Mouse (Mus musculus) midbrain, embryonic 14.5 days (tissue): ENCODE data around the gene Pold1. TPM values are rescaled to one million over a fixed set of nuclear protein-coding genes. Genes with fewer than 3 reads are reported as not detected.

ENCODE experiments used
- ATAC-seq: fragments of 200-750 bp; cut with Nextera tagmentation; 2 replicates; pipeline ENCODE4 v1.8.0; 2017; ENCODE audit warnings: moderate number of reproducible peaks, moderate library complexity; ENCODE audit not compliant: low FRiP score, low TSS enrichment
- DNase-seq: peaks from one replicate; pipeline ENCODE4 v3.0.0-alpha.2; 2015
- H3K27ac ChIP-seq: fragments of 300-500 bp; sonication (generic); replicated peaks from 2 replicates; pipeline ENCODE4 v1.5.1; 2014; ENCODE audit warnings: mild to moderate bottlenecking, low read depth, low read length, moderate library complexity
- H3K27me3 ChIP-seq: fragments of 300-500 bp; sonication (generic); 2 replicates; pipeline ENCODE4 v1.6.1; 2014; ENCODE audit warnings: low read length, control low read depth, mixed read lengths; ENCODE audit not compliant: control insufficient read depth, insufficient read depth
- H3K36me3 ChIP-seq: fragments of 300-500 bp; sonication (generic); 2 replicates; pipeline ENCODE4 v1.6.1; 2014; ENCODE audit warnings: low read length, control low read depth; ENCODE audit not compliant: control insufficient read depth, insufficient read depth
- H3K4me1 ChIP-seq: fragments of 300-500 bp; sonication (generic); 2 replicates; pipeline ENCODE4 v1.6.1; 2014; ENCODE audit warnings: mild to moderate bottlenecking, antibody characterized with exemption, low read length, control low read depth; ENCODE audit not compliant: control insufficient read depth, insufficient read depth
- H3K4me2 ChIP-seq: fragments of 300-500 bp; sonication (generic); 2 replicates; pipeline ENCODE4 v1.6.1; 2014; ENCODE audit warnings: mild to moderate bottlenecking, low read length, moderate library complexity
- H3K4me3 ChIP-seq: fragments of 300-500 bp; sonication (generic); replicated peaks from 2 replicates; pipeline ENCODE4 v1.5.1; 2014; ENCODE audit warnings: low read depth, low read length
- H3K9ac ChIP-seq: fragments of 300-500 bp; sonication (generic); replicated peaks from 2 replicates; pipeline ENCODE4 v1.6.1; 2014; ENCODE audit warnings: mild to moderate bottlenecking, low read length, moderate library complexity
- H3K9me3 ChIP-seq: fragments of 300-500 bp; sonication (generic); 2 replicates; pipeline ENCODE4 v1.6.1; 2016; ENCODE audit warnings: low read length, control low read depth, mixed read lengths; ENCODE audit not compliant: control insufficient read depth
- WGBS: fragments of 180-500 bp; shearing (Covaris S2); extraction: QIAGEN DNeasy Blood & Tissue Kit; methylation state at CpG from one replicate; pipeline ENCODE4 v1.1.7; 2014; 5-methylcytosine and 5-hydroxymethylcytosine counted together
- polyA plus RNA-seq: library from polyadenylated mRNA; unstranded; fragments of >200 nt; fragmentation: Nextera tagmentation; extraction: Ambion mirVana; gene quantifications from 2 replicates; pipeline ENCODE4 v1.2.1, GENCODE M21; 2014

Gene Pold1
- polyA plus RNA-seq, 1 experiment from 2014 or later = 19.5 TPM

DNA sequence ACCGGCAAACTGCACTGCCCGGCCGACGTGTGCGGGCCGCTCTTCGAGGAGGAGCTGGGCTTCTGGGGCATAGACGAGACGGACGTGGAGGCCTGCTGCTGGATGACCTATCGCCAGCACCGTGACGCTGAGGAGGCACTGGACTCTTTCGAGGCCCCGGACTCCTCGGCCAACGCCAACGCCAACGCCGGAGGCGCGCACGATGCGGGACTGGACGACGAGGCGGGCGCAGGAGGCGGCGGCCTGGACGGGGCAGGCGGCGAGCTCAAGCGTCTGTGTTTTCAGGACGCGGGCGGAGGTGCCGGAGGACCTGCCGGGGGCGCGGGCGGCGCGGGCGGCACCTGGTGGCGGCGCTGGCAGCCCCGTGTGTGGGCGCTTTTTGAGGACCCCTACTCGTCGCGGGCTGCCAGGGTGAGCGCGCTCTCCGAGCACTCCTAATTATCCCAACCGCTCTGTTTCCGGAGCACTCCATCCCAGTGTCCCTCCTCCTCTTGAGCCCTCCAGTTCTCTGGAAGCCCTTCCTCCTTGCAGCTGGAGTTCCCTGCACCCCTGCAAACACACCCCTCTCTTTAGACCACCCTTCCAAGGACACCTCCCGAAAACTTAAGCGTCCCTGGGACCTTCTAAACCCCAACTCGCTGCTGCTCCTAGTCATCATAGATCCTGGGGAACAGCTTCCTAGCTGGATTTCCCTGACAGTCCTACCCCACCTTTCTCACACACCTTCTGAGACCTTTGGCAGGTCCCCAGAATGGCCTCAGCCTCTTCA, 42.9 kb upstream of the Pold1 start:
- ATAC-seq (no peak), DNase-seq (peak; percentile 48)
- H3K4me3 ChIP-seq = peak overlapping the region; percentile 66
- peak overlapping the region; percentile 96 for H3K4me2 ChIP-seq
- WGBS = under 1% methylated on average over 54 of the region's 60 CpGs
- H3K36me3 ChIP-seq = peaks cover 4% of the 10 kb centered on the region; the same call in 1 of the 2 replicates
- H3K27ac ChIP-seq = peak overlapping the region; percentile 66; the same call in 1 of the 2 replicates
- no peaks in the 10 kb centered on the region for H3K9me3 ChIP-seq
- H3K9ac ChIP-seq = peak overlapping the region; percentile 66
- peaks cover 21% of the 10 kb centered on the region for H3K27me3 ChIP-seq
- H3K4me1 ChIP-seq = peaks cover 50% of the 10 kb centered on the region

GRCm38 (mm10) chr7:44590402-44591347, 42.0 kb upstream of the Pold1 start, which contains the start of gene Kcnc3:
Kcnc3 (plus strand) TSS chr7:44590664.
- Histone ChIP-seq H3K27me3 (peaks cover 21% of the 10 kb centered on the region), H3K9ac (peak within 1 kb of the TSS; percentile 66), H3K4me1 (peaks cover 50% of the 10 kb centered on the region), H3K36me3 (no peaks in the 10 kb centered on the region), H3K4me2 (peak within 1 kb of the TSS; percentile 96), H3K4me3 (peak within 1 kb of the TSS; percentile 66), H3K9me3 (no peaks in the 10 kb centered on the region), H3K27ac (peak within 1 kb of the TSS; percentile 66)
- ATAC-seq (peak; percentile 92), DNase-seq (peak; percentile 96)
- under 1% methylated on average over 80 of the region's 80 CpGs for WGBS

GRCm38 (mm10) chr7:44589946-44590345, 41.3 kb upstream of the Pold1 start:
- peaks cover 21% of the 10 kb centered on the region for H3K27me3 ChIP-seq
- no peak overlapping the region for H3K27ac ChIP-seq
- H3K4me2 ChIP-seq = peak overlapping the region; percentile 96
- ATAC-seq (no peak), DNase-seq (peak; percentile 45)
- WGBS = 3% methylated on average over 13 of the region's 13 CpGs
- no peaks in the 10 kb centered on the region for H3K9me3 ChIP-seq
- H3K4me3 ChIP-seq = peak overlapping the region; percentile 66
- H3K9ac ChIP-seq = no peak overlapping the region; the same call in 1 of the 2 replicates
- H3K4me1 ChIP-seq = peaks cover 50% of the 10 kb centered on the region
- no peaks in the 10 kb centered on the region for H3K36me3 ChIP-seq

GRCm38 (mm10) chr7:44589149-44589548, 40.5 kb upstream of the Pold1 start:
- under 1% methylated on average over 33 of the region's 33 CpGs for WGBS
- Histone ChIP-seq H3K27ac (peak overlapping the region; percentile 41; the same call in 1 of the 2 replicates), H3K9me3 (no peaks in the 10 kb centered on the region), H3K27me3 (peaks cover 21% of the 10 kb centered on the region), H3K36me3 (no peaks in the 10 kb centered on the region), H3K4me2 (peak overlapping the region; percentile 96), H3K4me3 (peak overlapping the region; percentile 66), H3K9ac (peak overlapping the region; percentile 57), H3K4me1 (peaks cover 50% of the 10 kb centered on the region)
- ATAC-seq (no peak), DNase-seq (peak; percentile 90)

DNA sequence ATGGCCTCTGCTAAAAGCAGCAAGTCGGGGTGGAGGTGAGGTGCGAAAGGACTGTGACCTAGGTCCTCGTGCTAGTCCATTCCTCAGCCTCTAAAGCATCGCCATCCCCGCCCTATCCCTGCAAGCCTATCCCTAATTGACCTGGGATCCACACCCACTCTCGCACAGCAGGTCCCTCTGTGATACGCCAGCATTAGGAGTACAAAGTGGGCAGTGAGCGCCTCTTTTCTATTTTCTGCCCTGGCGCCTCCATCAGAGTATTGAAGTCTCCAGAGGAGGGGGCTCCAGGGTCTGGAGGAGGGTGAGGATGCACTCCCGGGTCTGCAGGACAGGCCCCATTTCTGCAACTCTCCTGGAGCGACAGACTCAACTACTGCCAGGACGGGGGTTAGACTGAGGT, 39.7 kb upstream of the Pold1 start:
- Histone ChIP-seq H3K4me2 (peak overlapping the region; percentile 96), H3K9me3 (no peaks in the 10 kb centered on the region), H3K27ac (peak overlapping the region; percentile 41; the same call in 1 of the 2 replicates), H3K27me3 (peaks cover 20% of the 10 kb centered on the region), H3K4me3 (peak overlapping the region; percentile 66), H3K36me3 (no peaks in the 10 kb centered on the region), H3K4me1 (peaks cover 46% of the 10 kb centered on the region), H3K9ac (peak overlapping the region; percentile 57)
- 10% methylated on average over 12 of the region's 12 CpGs for WGBS
- ATAC-seq (no peak), DNase-seq (peak; percentile 13)

GRCm38 (mm10) chr7:44587676-44588075, 39.0 kb upstream of the Pold1 start:
- DNase-seq (no peak), ATAC-seq (no peak)
- H3K9ac ChIP-seq = no peak overlapping the region; the same call in 1 of the 2 replicates
- peaks cover 39% of the 10 kb centered on the region for H3K4me1 ChIP-seq
- no peaks in the 10 kb centered on the region for H3K36me3 ChIP-seq
- 36% methylated on average over 6 of the region's 6 CpGs for WGBS
- peak overlapping the region; percentile 42 for H3K4me3 ChIP-seq
- H3K4me2 ChIP-seq = peak overlapping the region; percentile 96
- no peak overlapping the region for H3K27ac ChIP-seq
- no peaks in the 10 kb centered on the region for H3K9me3 ChIP-seq
- H3K27me3 ChIP-seq = peaks cover 14% of the 10 kb centered on the region

DNA sequence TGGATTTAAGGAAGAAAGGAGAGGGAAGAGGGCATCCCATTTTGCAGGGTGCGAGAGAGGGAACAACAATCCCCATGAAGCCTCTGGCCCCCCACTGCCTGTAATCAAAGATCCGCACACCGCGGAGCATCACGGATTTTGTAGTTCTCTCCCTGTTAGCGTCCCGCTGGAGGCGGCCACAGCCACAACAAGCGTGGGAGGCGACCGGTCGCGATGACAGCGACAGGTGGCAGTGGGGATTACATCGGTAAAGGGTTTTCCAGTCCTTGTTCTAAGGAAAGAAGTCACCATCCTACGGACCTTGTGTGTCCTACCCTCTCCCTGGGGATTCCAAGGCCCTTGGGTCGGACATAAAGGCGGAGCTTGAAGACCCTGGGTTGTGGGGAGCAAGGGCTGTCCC, 38.3 kb upstream of the Pold1 start:
- peak overlapping the region; percentile 57 for H3K9ac ChIP-seq

DNA sequence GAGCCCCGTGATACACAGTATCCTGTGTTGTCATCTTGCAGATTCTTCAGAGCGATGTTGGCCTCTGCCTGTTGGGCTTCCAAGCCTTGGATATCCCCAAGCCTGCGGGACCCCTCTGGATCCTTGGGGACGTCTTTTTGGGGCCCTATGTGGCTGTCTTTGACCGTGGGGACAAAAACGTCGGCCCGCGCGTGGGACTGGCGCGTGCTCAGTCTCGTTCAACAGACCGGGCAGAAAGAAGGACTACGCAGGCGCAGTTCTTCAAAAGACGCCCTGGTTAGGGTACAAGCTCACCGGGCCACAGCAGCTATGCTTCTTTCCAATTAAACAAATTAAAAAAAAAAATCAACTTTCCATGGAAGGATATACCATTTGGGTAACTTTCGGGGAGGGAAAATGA, 37.9 kb upstream of the Pold1 start:
- Histone ChIP-seq H3K27ac (peak overlapping the region; percentile 65), H3K27me3 (peaks cover 3% of the 10 kb centered on the region; the same call in 1 of the 2 replicates), H3K4me3 (peak overlapping the region; percentile 42), H3K9ac (peak overlapping the region; percentile 57), H3K36me3 (no peaks in the 10 kb centered on the region), H3K4me2 (peak overlapping the region; percentile 96), H3K4me1 (peaks cover 28% of the 10 kb centered on the region), H3K9me3 (no peaks in the 10 kb centered on the region)
- peak; percentile 88 for DNase-seq
- no peak for ATAC-seq
- WGBS = 6% methylated on average over 19 of the region's 19 CpGs

More for the DNA sequence above, 38.3 kb upstream of the Pold1 start:
- DNase-seq (peak; percentile 93), ATAC-seq (peak; percentile 35; the same call in 1 of the 2 replicates)
- Histone ChIP-seq H3K9me3 (no peaks in the 10 kb centered on the region), H3K4me3 (peak overlapping the region; percentile 42), H3K4me1 (peaks cover 32% of the 10 kb centered on the region), H3K27ac (no peak overlapping the region), H3K4me2 (peak overlapping the region; percentile 96), H3K27me3 (peaks cover 7% of the 10 kb centered on the region; the same call in 1 of the 2 replicates), H3K36me3 (no peaks in the 10 kb centered on the region)
- under 1% methylated on average over 18 of the region's 18 CpGs for WGBS
